Mouse (Mus musculus) embryonic facial prominence, embryonic 10.5 days (tissue): ENCODE measurements around the gene Gfod1. TPM values are rescaled to one million over a fixed set of nuclear protein-coding genes. Genes with fewer than 3 reads are reported as not detected.
A peak's percentile ranks its signal among the peaks of the same experiment; 100 is the strongest.

Experiments used
- DNase-seq: peaks from one replicate; pipeline ENCODE4 v3.0.0-alpha.2; 2017; ENCODE audit warnings: low spot score
- H3K27ac ChIP-seq: fragments of 300-500 bp; sonication (generic); replicated peaks from 2 replicates; pipeline ENCODE4 v1.5.1; 2016; ENCODE audit warnings: mild to moderate bottlenecking
- H3K27me3 ChIP-seq: fragments of 300-500 bp; sonication (generic); replicated peaks from 2 replicates; pipeline ENCODE4 v1.6.1; 2016; ENCODE audit warnings: low read depth, mild to moderate bottlenecking; ENCODE audit not compliant: poor library complexity, severe bottlenecking
- H3K36me3 ChIP-seq: fragments of 300-500 bp; sonication (generic); replicated peaks from 2 replicates; pipeline ENCODE4 v1.6.1; 2016; ENCODE audit warnings: mild to moderate bottlenecking, moderate library complexity
- H3K4me1 ChIP-seq: fragments of 300-500 bp; sonication (generic); 2 replicates; pipeline ENCODE4 v1.6.1; 2016
- H3K4me3 ChIP-seq: fragments of 300-500 bp; sonication (generic); 2 replicates; pipeline ENCODE4 v1.5.1; 2016; ENCODE audit warnings: mild to moderate bottlenecking, moderate library complexity
- H3K9me3 ChIP-seq: fragments of 300-500 bp; sonication (generic); 2 replicates; pipeline ENCODE4 v1.6.1; 2016; ENCODE audit warnings: mild to moderate bottlenecking
- WGBS: fragments of 180-500 bp; shearing (Covaris S2); methylation state at CpG from one replicate; pipeline ENCODE4 v1.1.7; 2016; 5-methylcytosine and 5-hydroxymethylcytosine counted together
- polyA plus RNA-seq: library from polyadenylated mRNA; unstranded; fragments of >200 nt; fragmentation: Nextera tagmentation; extraction: Ambion mirVana; gene quantifications from 2 replicates; pipeline ENCODE4 v1.2.1, GENCODE M21; 2016

Gfod1 gene
- polyA plus RNA-seq, 1 experiment from 2014 or later, result 0.40 TPM

DNA sequence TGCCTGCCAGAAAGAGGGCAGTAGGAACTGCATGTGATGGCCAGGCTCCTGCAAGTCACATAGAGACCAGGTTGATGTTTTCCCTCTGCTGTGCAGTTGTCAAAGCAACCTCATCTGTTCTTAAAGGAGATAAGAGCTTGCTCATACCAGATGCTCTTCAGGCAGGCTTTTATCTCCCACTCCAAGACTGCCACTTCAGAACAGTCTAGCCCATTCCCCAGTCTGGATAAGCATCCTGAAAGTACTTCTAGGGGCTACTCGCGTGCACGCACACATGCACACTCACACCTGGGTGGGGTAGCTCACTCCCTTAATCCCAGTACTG lies 68.4 kb downstream of the Gfod1 start:
- Histone ChIP-seq H3K9me3 (no peaks in the 10 kb centered on the region), H3K4me3 (no peak overlapping the region), H3K27ac (no peak overlapping the region), H3K27me3 (no peaks in the 10 kb centered on the region), H3K4me1 (peaks cover 44% of the 10 kb centered on the region), H3K36me3 (no peaks in the 10 kb centered on the region)
- DNase-seq, result no peak
- 83% methylated on average over 3 of the region's 3 CpGs for WGBS

- Histone ChIP-seq H3K4me3 (no peak overlapping the region), H3K27ac (no peak overlapping the region), H3K4me1 (peaks cover 49% of the 10 kb centered on the region), H3K36me3 (no peaks in the 10 kb centered on the region), H3K27me3 (no peaks in the 10 kb centered on the region), H3K9me3 (no peaks in the 10 kb centered on the region)
- no peak for DNase-seq
- 65% methylated on average over 9 of the region's 9 CpGs for WGBS
These were observed 68.9 kb downstream of the Gfod1 start for GRCm38 (mm10) chr13:43234869-43235585.

DNA sequence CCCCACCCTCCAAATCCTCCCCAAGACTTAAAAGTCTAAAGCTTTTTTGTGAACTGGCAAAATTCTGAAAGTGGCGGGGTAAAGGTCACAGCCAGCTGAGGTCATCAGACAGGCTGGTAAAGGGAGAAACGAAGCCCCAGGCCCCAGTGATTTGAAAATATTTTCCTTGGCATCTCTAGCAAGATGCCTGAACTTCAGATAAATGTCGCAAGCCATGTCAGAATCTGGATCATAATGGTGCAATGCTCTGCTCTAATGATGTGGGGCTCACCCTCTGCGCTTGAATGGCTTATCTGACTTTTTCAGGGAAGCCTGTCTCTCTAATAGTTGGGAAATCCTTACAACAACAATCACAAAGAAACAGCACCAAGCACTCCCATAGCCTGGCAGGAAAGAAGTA lies 70.6 kb downstream of the Gfod1 start:
- DNase-seq, result no peak
- WGBS, result 43% methylated on average over 4 of the region's 4 CpGs
- Histone ChIP-seq H3K27me3 (no peaks in the 10 kb centered on the region), H3K9me3 (no peaks in the 10 kb centered on the region), H3K4me3 (no peak overlapping the region), H3K27ac (no peak overlapping the region), H3K36me3 (no peaks in the 10 kb centered on the region), H3K4me1 (peaks cover 53% of the 10 kb centered on the region)

GRCm38 (mm10) chr13:43231965-43232860 lies 71.8 kb downstream of the Gfod1 start:
- Histone ChIP-seq H3K27ac (peak overlapping the region; percentile 58), H3K4me3 (no peak overlapping the region), H3K4me1 (peaks cover 53% of the 10 kb centered on the region), H3K9me3 (no peaks in the 10 kb centered on the region), H3K36me3 (no peaks in the 10 kb centered on the region), H3K27me3 (no peaks in the 10 kb centered on the region)
- 21% methylated on average over 13 of the region's 13 CpGs for WGBS
- peak; percentile 35 for DNase-seq

GRCm38 (mm10) chr13:43230842-43231241 lies 73.1 kb downstream of the Gfod1 start:
- Histone ChIP-seq H3K36me3 (no peaks in the 10 kb centered on the region), H3K27ac (no peak overlapping the region; the same call in 1 of the 2 replicates), H3K4me1 (peaks cover 53% of the 10 kb centered on the region), H3K9me3 (no peaks in the 10 kb centered on the region), H3K4me3 (no peak overlapping the region), H3K27me3 (no peaks in the 10 kb centered on the region)
- 76% methylated on average over 4 of the region's 4 CpGs for WGBS
- DNase-seq, result no peak

GRCm38 (mm10) chr13:43230238-43230637 lies 73.7 kb downstream of the Gfod1 start:
- H3K36me3 ChIP-seq, result no peaks in the 10 kb centered on the region
- no peak for DNase-seq
- H3K27ac ChIP-seq, result peak overlapping the region; percentile 51; the same call in 1 of the 2 replicates
- no peaks in the 10 kb centered on the region for H3K9me3 ChIP-seq
- 77% methylated on average over 6 of the region's 6 CpGs for WGBS
- peaks cover 51% of the 10 kb centered on the region for H3K4me1 ChIP-seq
- H3K4me3 ChIP-seq, result no peak overlapping the region
- H3K27me3 ChIP-seq, result no peaks in the 10 kb centered on the region

- Histone ChIP-seq H3K9me3 (no peaks in the 10 kb centered on the region), H3K4me1 (peaks cover 46% of the 10 kb centered on the region), H3K4me3 (no peak overlapping the region), H3K27me3 (no peaks in the 10 kb centered on the region), H3K27ac (no peak overlapping the region), H3K36me3 (no peaks in the 10 kb centered on the region)
- 87% methylated on average over 3 of the region's 3 CpGs for WGBS
- no peak for DNase-seq
These were observed 74.2 kb downstream of the Gfod1 start for GRCm38 (mm10) chr13:43229767-43230166.

DNA sequence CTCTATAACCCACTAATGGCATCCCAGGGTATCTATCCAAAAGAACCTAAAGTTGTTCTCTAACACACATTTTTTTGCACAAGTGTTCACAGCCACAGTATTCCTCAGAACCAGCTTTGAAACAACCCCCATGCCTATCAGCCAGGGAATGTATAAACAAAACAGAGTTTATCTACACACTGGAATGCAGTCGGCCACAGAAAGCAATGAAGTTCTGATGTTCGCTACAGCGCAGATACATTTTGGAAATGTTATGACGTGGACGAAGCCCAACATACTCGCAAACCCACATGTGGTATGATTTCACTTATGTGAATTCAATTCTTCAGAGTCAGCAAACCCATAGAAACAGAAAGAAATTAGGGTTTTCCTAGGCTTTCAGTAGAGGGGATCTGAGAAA lies 75.8 kb downstream of the Gfod1 start:
- Histone ChIP-seq H3K4me1 (peaks cover 34% of the 10 kb centered on the region), H3K4me3 (no peak overlapping the region), H3K36me3 (no peaks in the 10 kb centered on the region), H3K9me3 (no peaks in the 10 kb centered on the region), H3K27me3 (no peaks in the 10 kb centered on the region), H3K27ac (no peak overlapping the region)
- 87% methylated on average over 6 of the region's 6 CpGs for WGBS
- DNase-seq, result no peak

- H3K36me3 ChIP-seq, result no peaks in the 10 kb centered on the region
- no peak overlapping the region for H3K4me3 ChIP-seq
- no peaks in the 10 kb centered on the region for H3K27me3 ChIP-seq
- DNase-seq, result no peak
- H3K9me3 ChIP-seq, result no peaks in the 10 kb centered on the region
- peaks cover 13% of the 10 kb centered on the region for H3K4me1 ChIP-seq
- WGBS, result 74% methylated on average over 10 of the region's 10 CpGs
- no peak overlapping the region for H3K27ac ChIP-seq
These were observed 77.9 kb downstream of the Gfod1 start for GRCm38 (mm10) chr13:43226041-43226440.

- no peak overlapping the region for H3K27ac ChIP-seq
- 71% methylated on average over 5 of the region's 5 CpGs for WGBS
- H3K4me3 ChIP-seq, result no peak overlapping the region
- no peaks in the 10 kb centered on the region for H3K9me3 ChIP-seq
- no peaks in the 10 kb centered on the region for H3K36me3 ChIP-seq
- H3K27me3 ChIP-seq, result no peaks in the 10 kb centered on the region
- peaks cover 5% of the 10 kb centered on the region for H3K4me1 ChIP-seq
- DNase-seq, result no peak
These were observed 78.8 kb downstream of the Gfod1 start for GRCm38 (mm10) chr13:43225161-43225560.

DNA sequence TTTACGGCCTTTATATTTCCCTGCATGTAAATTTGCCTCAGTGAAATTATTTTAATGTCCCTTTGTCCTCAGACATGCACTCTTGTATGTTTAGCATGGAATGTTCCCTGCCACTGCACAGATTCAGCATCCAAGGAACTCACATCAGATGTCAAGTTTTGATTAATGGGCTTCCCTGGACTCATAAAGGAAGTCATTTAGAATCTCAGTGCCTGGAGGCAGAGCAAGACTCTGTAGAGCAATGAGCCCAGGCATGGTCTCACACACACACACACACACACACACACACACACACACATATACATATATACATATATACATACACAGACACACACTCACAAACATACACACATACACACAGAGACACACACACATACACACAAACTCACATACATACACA lies 81.9 kb downstream of the Gfod1 start:
- Histone ChIP-seq H3K36me3 (no peaks in the 10 kb centered on the region), H3K27ac (no peak overlapping the region), H3K4me3 (no peak overlapping the region), H3K9me3 (no peaks in the 10 kb centered on the region), H3K4me1 (peaks cover 12% of the 10 kb centered on the region), H3K27me3 (no peaks in the 10 kb centered on the region)
- no peak for DNase-seq
- 91% methylated on average over 1 of the region's 1 CpGs for WGBS

DNA sequence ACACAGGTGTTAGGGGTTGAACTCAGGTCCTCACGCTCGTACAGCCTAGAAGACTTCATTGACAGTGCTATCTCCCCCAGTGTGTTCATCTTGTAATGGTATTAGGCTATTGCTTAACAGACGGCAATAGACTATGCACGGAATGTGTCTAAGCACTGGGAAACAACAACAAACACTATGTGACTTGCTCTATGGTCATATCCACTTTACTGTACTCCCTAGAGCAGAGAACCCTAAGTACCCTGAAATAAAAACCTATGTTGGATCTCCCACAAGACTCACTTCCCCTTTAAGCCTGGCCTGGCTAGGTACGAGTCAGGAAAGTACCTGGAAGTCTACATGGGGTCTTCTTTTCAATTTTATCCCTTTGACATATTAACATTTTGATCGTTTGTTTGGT lies 82.7 kb downstream of the Gfod1 start:
- H3K27me3 ChIP-seq, result no peaks in the 10 kb centered on the region
- no peaks in the 10 kb centered on the region for H3K36me3 ChIP-seq
- peaks cover 13% of the 10 kb centered on the region for H3K4me1 ChIP-seq
- no peak overlapping the region for H3K27ac ChIP-seq
- 86% methylated on average over 6 of the region's 6 CpGs for WGBS
- no peak overlapping the region for H3K4me3 ChIP-seq
- no peaks in the 10 kb centered on the region for H3K9me3 ChIP-seq
- no peak for DNase-seq

- Histone ChIP-seq H3K4me3 (no peak overlapping the region), H3K36me3 (no peaks in the 10 kb centered on the region), H3K27me3 (no peaks in the 10 kb centered on the region), H3K27ac (no peak overlapping the region), H3K9me3 (no peaks in the 10 kb centered on the region), H3K4me1 (peaks cover 20% of the 10 kb centered on the region)
- WGBS, result 90% methylated on average over 1 of the region's 1 CpGs
- no peak for DNase-seq
These were observed 83.3 kb downstream of the Gfod1 start for GRCm38 (mm10) chr13:43220635-43221034.
